Mouse (Mus musculus) embryo, embryonic 11.5 days (tissue): ENCODE data around the gene Ccdc88c.

ENCODE experiments used
- DNase-seq: peaks from one replicate; pipeline ENCODE4 v3.0.0-alpha.2; 2012; ENCODE audit warnings: low read depth, low spot score

Gene Ccdc88c

GRCm38 (mm10) chr12:100969808-100970207, 59.0 kb downstream of the Ccdc88c start:
- DNase-seq = no peak

- DNase-seq = no peak
Observed at GRCm38 (mm10) chr12:100967383-100967782, 61.5 kb downstream of the Ccdc88c start.

- no peak for DNase-seq
Observed at GRCm38 (mm10) chr12:100966253-100966652, 62.6 kb downstream of the Ccdc88c start.

GRCm38 (mm10) chr12:100965298-100965697, 63.6 kb downstream of the Ccdc88c start:
- no peak for DNase-seq

GRCm38 (mm10) chr12:100958621-100959592, 69.9 kb downstream of the Ccdc88c start:
- no peak for DNase-seq

- peak; percentile 51 for DNase-seq
Observed at GRCm38 (mm10) chr12:100958006-100958405, 70.8 kb downstream of the Ccdc88c start.

GRCm38 (mm10) chr12:100957257-100957656, 71.6 kb downstream of the Ccdc88c start:
- DNase-seq = no peak

GRCm38 (mm10) chr12:100956825-100957224, 72.0 kb downstream of the Ccdc88c start:
- no peak for DNase-seq

GRCm38 (mm10) chr12:100956028-100956427, 72.8 kb downstream of the Ccdc88c start:
- no peak for DNase-seq

GRCm38 (mm10) chr12:100953926-100954325, 74.9 kb downstream of the Ccdc88c start:
- no peak for DNase-seq

- peak; percentile 69 for DNase-seq
Observed at GRCm38 (mm10) chr12:100952193-100952931, 76.5 kb downstream of the Ccdc88c start.

- DNase-seq = no peak
Observed at GRCm38 (mm10) chr12:100949146-100949545, 79.7 kb downstream of the Ccdc88c start.

GRCm38 (mm10) chr12:100948021-100948420, 80.8 kb downstream of the Ccdc88c start:
- DNase-seq = no peak

GRCm38 (mm10) chr12:100945948-100946347, 82.9 kb downstream of the Ccdc88c start:
- no peak for DNase-seq

- no peak for DNase-seq
Observed at GRCm38 (mm10) chr12:100945501-100945900, 83.4 kb downstream of the Ccdc88c start.

GRCm38 (mm10) chr12:100944921-100945336, 83.9 kb downstream of the Ccdc88c start:
- DNase-seq = no peak

- DNase-seq = no peak
Observed at GRCm38 (mm10) chr12:100943146-100943545, 85.7 kb downstream of the Ccdc88c start.

GRCm38 (mm10) chr12:100941361-100941760, 87.5 kb downstream of the Ccdc88c start:
- DNase-seq = no peak

GRCm38 (mm10) chr12:100937441-100938360, 91.2 kb downstream of the Ccdc88c start:
- no peak for DNase-seq

- no peak for DNase-seq
Observed at GRCm38 (mm10) chr12:100936737-100937136, 92.1 kb downstream of the Ccdc88c start.

GRCm38 (mm10) chr12:100936116-100936515, 92.7 kb downstream of the Ccdc88c start:
- DNase-seq = peak; percentile 56
